Mouse (Mus musculus): ENCODE results near the gene Slc27a1.

The Slc27a1 gene

DNA sequence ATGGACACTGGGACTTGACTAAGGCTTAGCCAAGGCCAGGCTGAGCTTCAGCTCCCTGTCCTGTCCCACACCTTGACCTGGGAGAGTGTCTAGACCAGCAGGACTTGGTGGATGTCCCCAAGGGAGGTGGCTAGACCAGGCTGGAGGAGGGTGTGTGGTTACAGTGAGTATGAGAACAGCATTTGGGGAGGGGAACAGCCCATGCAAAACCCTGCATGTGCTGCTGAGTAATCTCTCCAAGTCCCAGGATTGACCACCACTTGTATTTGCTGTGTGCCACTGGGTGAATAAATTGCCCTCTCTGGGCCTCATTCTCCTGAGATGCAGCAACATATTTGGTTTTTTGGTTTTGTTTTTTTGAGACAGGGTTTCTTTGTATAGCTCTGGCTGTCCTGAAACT, 29.7 kb downstream of the Slc27a1 start:
- in situ Hi-C loops (cut with MboI; ENCODE audit: low pct_unique_long_range_greater_than_20kb in 1 of 2, low sequenced_read_pairs in 2 of 2, unreplicated experiment in 1 of 2): no loop called here

DNA sequence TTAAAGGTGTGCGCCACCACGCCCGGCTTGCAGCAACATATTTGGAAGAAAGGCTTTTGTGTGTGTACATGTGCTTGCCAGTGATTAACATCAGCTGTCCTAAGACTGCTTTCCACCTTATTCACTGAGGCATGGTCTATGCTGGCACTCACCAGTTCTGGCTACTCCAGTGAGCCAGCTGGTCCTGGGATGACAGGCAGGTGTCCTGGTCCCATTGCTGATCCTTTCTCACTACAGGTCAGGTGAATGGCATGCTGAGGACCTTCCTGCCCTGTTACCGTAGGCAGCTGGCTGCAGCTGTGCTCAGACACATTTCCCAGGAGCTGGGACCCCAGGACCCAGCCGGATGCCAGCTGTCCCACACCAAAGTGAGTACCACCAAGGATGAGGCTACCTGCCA, 30.2 kb downstream of the Slc27a1 start:
- in situ Hi-C loops (cut with MboI; ENCODE audit: low pct_unique_long_range_greater_than_20kb in 1 of 2, low sequenced_read_pairs in 2 of 2, unreplicated experiment in 1 of 2): no loop called here

DNA sequence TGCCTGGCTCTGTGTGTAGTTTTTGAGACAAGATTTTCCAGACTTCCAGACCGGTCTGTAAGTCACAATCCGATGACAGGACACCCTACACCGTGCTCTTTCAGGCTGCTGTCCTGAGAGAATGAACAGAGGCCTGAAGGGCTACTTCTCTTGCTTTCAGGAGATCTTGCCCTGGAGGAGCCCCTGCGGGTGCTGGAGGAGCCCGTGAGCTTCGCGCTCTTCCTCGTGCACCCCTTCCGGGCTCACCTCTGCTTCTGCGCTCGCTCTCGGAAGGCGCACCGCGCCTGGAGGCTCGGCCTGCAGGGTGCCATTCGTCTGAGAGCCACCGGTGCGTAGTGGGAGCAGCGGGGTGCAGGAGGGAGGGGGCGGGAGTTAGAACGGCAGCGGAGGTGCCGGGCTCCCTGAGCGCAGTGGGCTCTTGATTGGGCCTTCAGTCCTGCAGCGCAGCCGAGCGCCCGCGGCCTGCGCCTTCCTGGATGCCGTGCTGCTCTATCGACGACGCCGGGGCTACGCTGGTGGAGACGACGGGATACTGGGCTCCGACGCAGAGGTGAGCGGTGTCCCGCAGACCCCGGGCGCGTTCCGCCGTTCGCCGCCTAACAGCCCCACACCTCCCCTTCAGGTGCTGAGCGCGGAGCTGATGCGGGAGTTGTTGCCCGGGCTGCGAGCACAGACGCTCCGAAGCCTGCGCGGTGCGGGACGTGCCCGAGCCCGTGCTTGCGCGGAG, 33.4 kb downstream of the Slc27a1 start:
- in situ Hi-C loops (cut with MboI; ENCODE audit: low pct_unique_long_range_greater_than_20kb in 1 of 2, low sequenced_read_pairs in 2 of 2, unreplicated experiment in 1 of 2): loop anchor here in 1 of 2 experiments (5.0 kb wide), 1 partner anchor 40 kb away; no protein-coding TSS in a partner anchor

DNA sequence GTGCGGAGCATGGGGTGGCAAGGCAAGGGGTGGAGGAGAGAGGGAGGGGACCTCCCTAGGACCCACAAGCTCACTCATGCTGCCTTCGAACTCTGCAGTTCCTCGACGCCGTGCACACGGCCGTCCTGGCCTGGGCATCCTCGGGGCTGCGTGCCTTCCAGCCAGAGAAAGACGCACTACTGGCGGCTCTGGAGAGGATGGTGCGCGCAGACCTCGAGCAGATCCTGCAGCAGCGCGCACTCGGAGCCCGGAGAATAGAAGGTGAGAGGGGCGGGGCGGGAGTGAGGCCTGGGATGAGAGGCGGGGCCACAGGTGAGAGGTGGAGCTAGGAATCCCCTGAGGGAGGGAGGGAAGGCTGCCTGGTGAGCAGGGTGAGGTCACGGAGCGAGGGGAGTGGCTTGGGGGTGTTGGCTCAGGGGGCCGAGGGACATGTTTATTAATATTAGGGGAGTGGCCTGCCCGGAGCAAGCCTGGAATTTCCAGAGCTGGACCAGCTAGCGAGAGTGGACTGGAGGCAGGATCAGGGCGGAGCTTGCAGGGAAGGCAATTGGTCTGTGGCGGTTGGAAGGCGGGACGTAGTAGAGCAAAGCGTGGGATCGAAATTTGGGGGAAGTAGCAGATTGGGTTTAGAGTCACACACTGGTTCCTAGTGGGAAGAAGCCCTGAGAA, 34.1 kb downstream of the Slc27a1 start:
- in situ Hi-C loops (cut with MboI; ENCODE audit: low pct_unique_long_range_greater_than_20kb in 1 of 2, low sequenced_read_pairs in 2 of 2, unreplicated experiment in 1 of 2): loop anchor here in 1 of 2 experiments (5.0 kb wide), 1 partner anchor 40 kb away; no protein-coding TSS in a partner anchor

DNA sequence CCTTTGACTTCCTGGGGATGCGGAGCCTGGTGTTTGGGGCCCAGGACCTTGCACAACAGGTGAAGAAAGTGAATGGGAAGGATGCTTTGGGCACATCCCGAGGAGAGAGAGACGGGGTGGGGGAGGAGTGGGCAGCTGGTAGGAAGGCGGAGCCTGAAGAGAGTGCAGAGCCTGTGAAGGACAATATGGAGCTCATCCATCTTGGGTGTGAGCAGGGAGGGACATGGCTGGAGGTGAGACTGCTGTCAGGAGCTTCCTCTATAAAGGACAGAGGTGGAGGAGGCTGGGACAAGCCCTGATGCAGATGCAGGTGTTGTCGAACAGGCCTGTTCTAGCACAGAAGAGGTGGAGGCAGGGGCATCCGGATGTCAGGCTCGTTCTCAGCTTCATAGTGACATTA, 35.3 kb downstream of the Slc27a1 start:
- in situ Hi-C loops (cut with MboI; ENCODE audit: low pct_unique_long_range_greater_than_20kb in 1 of 2, low sequenced_read_pairs in 2 of 2, unreplicated experiment in 1 of 2): loop anchor here in 1 of 2 experiments (5.0 kb wide), 1 partner anchor 42 kb away; no protein-coding TSS in a partner anchor

DNA sequence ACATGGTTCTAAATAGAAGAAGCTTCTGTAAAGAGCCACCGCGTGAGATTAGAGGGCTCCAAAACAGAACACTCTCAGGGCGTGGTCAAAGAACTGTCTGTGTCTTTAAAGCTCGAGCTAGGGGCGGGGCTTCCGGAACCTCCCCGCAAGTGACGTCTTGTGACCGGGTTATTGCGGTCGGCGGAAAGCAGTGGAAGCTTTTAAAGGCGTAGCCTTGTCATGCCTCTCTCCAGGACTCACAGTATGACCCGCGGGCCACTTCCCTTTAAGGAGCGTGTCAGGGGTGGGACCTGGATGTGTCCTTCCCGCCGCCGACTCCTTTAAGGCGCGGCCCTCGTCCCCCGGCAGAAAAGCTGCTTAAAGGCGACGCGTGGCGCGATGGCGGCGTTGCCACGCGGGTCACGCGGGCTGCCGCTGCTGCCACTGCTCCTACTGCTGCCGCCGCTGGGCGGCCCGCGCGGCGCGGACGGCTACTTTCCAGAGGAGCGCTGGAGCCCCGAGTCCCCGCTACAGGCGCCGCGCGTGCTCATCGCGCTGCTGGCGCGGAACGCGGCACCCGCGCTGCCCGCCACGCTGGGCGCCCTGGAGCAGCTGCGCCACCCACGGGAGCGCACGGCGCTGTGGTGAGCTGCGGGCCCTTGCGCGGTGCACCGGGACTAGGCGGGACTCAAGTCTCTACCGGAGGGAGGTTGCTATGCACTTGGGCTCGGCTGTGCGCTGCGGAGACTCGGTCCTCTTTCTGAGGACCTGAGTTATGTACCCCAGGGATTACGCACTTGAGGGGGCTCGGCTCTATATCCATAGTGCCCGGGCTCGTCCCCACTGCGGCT, 42.4 kb downstream of the Slc27a1 start, which contains the start of gene Colgalt1:
Gene Colgalt1, plus strand, starts transcription at position 177 of the 830 bp plus-strand sequence.
- in situ Hi-C loops (cut with MboI; ENCODE audit: low pct_unique_long_range_greater_than_20kb in 1 of 2, low sequenced_read_pairs in 2 of 2, unreplicated experiment in 1 of 2): no loop called here

DNA sequence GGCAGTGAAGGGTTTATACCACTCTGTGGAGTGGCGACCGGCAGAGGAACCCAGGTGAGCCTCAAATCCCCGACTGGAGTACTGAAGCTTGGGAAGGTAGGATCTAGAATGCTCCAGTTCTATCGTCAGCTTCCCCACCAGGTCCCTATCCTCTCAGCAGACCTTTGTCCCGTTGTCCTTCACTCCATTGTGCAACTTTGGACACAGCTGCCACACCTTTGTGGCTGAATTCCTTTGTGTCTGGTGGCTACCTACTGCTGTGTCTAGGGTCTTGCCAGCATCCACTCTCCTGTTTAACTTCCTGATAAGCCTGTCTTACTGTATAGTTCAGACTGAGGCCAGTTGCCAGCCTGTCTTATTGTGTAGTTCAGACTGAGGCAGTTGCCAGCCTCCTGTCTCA, 43.5 kb downstream of the Slc27a1 start:
- in situ Hi-C loops (cut with MboI; ENCODE audit: low pct_unique_long_range_greater_than_20kb in 1 of 2, low sequenced_read_pairs in 2 of 2, unreplicated experiment in 1 of 2): no loop called here

DNA sequence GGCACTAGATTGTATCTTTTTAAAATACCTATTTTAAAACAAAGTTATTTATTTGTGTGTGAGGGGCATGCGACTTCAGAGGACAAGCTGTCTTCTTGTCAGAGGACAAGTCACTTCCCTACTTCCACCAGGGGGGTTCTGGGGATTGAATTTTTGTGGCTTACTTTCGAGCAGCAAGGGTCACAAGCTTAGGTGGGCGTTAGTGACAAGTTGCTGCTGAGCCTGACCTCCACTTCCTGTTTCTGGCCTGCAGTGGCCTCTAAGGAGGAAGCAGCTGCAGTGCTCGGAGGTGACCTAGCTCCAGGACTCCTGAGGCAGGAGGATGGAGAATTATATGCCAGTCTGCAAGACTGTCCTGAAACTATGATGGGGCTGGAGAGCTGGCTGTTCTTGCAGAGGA, 44.7 kb downstream of the Slc27a1 start:
- in situ Hi-C loops (cut with MboI; ENCODE audit: low pct_unique_long_range_greater_than_20kb in 1 of 2, low sequenced_read_pairs in 2 of 2, unreplicated experiment in 1 of 2): no loop called here

DNA sequence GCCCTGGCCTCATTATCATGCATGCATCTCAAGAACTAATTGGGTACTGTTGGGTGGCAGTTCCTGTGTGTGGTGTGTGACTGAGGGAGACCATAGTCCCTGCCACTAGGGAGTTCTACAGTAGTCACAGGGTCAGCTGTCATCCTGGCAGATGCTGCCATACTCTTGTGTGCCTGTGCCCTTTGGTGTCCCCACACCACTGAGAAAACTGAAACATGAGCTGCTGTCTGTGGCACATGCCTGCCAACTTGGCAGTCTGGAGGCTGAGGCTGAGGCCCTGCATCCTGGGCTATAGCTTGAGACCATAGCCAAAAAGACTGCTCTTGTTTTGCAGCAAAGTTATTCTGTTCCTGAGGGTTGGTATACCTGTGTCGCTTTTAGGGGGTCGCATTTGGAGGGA, 51.1 kb downstream of the Slc27a1 start:
- in situ Hi-C loops (cut with MboI; ENCODE audit: low pct_unique_long_range_greater_than_20kb in 1 of 2, low sequenced_read_pairs in 2 of 2, unreplicated experiment in 1 of 2): no loop called here

DNA sequence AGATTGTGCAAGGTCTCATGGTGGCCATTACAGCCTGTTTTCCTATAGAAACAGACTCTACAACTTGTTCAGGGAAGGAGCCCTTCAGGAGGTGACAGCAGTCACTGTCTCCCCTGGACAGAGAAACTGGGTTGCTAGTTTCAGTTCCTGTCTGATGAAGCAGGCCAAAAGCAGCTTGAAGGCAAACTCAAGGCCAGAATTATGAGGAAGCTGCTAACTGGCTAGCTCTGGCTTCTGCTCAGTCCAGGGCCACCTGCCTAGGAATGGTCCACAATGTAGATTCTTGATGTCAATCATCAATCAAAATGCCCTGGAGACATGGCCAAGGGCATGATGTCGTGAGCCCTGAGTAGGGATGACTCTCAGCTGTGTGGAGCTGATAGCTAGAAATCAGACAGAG, 56.4 kb downstream of the Slc27a1 start:
- in situ Hi-C loops (cut with MboI; ENCODE audit: low pct_unique_long_range_greater_than_20kb in 1 of 2, low sequenced_read_pairs in 2 of 2, unreplicated experiment in 1 of 2): no loop called here

DNA sequence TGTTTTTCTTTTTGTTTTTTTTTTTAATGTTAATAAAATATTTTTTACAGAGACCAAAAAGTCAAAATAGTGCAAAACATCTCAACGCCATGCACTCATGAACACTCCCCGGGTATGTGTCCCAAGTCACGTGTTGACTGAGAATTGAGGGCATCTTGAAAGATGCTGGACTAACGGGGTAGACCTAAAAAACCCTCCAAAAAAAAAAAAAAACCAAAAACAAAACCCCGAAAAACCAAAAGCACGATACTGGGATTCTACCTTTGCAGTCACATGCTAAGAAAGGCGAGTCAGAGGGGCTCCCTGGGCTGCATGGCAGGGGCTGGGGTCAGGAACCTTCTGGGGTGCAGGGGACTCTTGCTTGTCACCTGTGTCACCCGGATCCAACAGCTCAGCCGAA, 58.1 kb downstream of the Slc27a1 start:
- in situ Hi-C loops (cut with MboI; ENCODE audit: low pct_unique_long_range_greater_than_20kb in 1 of 2, low sequenced_read_pairs in 2 of 2, unreplicated experiment in 1 of 2): no loop called here

DNA sequence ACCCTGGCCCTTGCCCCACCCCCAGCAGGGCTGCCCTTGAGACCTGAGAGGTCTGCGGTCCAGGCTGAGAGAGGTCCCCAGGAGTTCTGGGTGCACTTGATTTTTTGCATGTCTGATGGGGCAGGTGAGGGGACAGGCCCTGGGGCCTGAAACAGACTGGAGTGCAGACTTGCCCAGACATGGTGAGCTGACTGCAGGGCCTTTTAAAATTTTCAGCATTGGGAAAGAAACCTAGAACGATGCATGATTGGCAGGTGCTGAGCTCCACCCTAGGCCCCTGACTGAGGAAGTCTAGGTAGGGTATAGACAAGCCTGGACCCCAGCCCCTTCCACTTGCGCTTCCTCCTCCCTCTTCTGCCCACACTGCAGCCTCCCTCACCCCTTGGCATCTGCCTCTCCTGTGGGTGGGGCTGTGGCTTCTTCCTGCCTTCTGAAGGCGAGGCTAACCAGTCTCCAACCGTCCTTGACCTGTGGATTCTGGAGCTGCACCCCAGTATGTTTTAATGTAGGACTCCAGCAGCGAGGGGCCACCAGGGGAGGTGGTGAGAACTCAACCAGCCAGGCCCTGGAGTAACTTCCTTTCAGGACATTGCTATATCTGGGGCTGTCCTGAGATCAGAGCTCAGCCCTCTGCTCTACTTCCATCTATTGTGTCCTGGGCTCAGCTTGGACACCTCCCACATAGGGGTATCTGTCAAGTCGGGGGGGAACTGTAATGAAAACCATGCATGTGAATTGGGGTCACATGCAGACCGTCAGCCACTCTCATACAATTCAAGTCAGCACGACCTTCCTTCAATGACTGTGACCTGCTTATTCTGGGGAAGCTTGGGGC, 58.8 kb downstream of the Slc27a1 start:
- in situ Hi-C loops (cut with MboI; ENCODE audit: low pct_unique_long_range_greater_than_20kb in 1 of 2, low sequenced_read_pairs in 2 of 2, unreplicated experiment in 1 of 2): no loop called here

DNA sequence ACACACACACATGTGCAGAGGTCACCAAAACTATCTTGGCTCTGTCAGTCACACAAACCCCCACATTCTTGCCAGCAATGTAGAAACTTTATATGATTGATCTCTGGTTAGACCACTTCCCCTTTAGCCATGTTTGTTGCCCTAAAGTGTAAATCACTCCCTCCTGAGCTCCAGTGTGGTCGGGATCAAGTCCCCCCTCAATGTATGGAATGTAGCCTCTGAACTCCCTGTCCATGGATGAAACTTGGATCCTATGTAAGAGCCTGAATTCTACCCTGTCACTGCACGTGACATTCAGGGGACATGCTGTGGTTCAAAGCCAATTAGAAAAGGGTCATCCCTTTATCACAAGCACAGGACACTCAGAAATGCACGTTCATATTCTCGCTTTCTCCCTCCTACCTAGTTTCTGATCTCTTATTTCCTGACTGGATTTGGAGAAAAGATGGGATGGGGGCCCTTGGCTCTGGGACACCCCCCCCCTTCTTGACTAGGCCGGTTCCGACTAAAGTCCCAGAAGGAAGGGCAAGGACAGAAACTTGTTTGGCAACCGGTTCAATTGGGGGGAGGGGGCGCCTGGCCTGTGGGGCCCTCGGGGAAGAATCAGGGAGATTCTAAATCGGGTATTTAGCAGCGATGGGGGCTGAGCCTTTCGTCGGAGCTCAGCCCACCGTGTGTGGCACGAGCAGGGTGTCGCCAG, 59.9 kb downstream of the Slc27a1 start:
- in situ Hi-C loops (cut with MboI; ENCODE audit: low pct_unique_long_range_greater_than_20kb in 1 of 2, low sequenced_read_pairs in 2 of 2, unreplicated experiment in 1 of 2): no loop called here

DNA sequence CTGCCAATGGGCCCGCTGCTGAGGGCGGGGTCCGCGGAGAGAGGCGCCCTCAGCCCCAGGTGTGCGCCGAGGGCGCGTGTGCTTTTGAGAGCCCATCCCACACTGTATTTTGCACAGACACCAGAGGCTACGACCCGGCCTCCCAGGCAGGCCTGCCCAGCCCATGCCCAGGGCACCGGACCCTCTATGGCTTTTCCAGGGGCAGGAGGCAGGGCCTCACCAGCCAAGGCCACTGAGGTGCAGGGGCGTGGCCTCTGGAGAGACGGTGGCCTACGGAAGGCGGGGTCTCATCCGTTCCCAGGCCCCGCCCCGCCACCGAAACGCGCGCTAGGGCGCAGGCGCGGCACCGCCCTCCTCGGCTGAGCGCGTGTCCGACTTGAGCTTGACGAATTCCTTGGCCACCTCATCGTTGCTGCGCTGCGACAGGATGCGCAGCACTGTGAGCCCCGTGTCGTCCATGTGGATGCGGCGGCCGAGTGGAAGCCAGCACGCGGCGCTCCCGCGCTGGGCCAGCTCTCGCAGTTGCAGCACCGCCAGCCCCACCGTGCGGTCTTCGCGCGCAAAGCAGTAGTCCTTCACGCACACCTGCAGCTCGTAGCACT, 60.5 kb downstream of the Slc27a1 start:
- in situ Hi-C loops (cut with MboI; ENCODE audit: low pct_unique_long_range_greater_than_20kb in 1 of 2, low sequenced_read_pairs in 2 of 2, unreplicated experiment in 1 of 2): no loop called here

DNA sequence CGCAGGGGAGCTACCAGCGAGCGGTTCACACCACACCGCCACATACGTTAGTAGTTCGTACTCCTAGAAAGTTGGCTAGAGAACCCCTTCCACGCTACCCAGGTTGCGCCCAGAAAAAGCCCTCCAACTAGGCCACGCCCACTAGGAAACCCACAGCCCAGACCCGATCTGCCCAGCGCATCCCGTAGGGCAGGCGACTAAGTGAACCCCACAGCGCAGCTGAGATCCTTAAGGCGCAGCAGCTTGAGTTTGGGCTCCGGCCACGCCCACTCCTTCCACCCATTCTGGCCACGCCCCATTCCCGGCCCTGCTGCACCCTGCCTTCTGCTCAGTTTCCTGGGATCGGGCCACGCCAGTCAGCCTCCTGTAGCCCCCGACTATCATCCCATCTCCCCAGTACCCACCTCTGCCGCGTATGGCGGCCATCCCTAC, 61.1 kb downstream of the Slc27a1 start:
- in situ Hi-C loops (cut with MboI; ENCODE audit: low pct_unique_long_range_greater_than_20kb in 1 of 2, low sequenced_read_pairs in 2 of 2, unreplicated experiment in 1 of 2): loop anchor here in 1 of 2 experiments (10.0 kb wide), 1 partner anchor 65 kb away; the partner anchor contains the start of genes Nxnl1 and Slc27a1

DNA sequence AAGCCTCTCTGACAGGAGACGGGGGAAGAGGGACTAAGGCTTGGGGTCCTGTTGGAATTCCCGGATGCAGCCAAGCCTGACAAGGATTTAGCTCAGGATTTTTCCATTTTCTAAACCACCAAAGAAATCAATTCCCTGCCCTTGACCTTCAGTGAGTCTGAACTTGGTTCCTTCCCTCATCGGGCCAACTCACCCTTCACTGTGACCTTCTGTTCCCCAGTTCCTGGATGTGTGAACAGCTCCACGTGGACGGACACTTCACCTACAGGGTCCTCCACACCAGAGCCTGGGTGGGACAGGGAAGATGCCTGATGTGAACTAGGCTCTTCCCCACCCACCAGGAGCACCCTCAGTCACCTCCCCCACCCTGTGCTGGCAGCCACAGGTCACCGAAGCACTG, 62.1 kb downstream of the Slc27a1 start:
- in situ Hi-C loops (cut with MboI; ENCODE audit: low pct_unique_long_range_greater_than_20kb in 1 of 2, low sequenced_read_pairs in 2 of 2, unreplicated experiment in 1 of 2): loop anchor here in 1 of 2 experiments (10.0 kb wide), 1 partner anchor 66 kb away; the partner anchor contains the start of genes Nxnl1 and Slc27a1

DNA sequence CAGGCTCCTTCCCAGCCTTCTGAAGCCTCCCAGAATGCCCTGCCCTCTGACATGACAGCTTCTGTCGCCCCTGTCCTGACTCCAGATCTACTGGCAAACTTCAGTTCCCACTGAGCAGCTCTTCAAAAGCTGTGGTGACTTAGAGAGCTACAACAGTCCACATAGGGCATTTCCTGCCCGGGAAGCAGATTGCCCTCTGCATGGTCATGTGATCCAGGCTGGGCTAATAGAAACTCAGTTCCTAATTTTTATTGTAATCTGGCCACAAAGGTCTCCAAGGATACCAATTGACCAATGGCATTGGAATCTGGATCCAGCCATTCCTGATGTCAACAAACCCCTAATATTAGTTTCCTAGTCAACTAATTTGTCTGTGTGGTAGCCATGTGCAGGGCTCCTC, 63.2 kb downstream of the Slc27a1 start:
- in situ Hi-C loops (cut with MboI; ENCODE audit: low pct_unique_long_range_greater_than_20kb in 1 of 2, low sequenced_read_pairs in 2 of 2, unreplicated experiment in 1 of 2): loop anchor here in 1 of 2 experiments (10.0 kb wide), 1 partner anchor 67 kb away; the partner anchor contains the start of genes Nxnl1 and Slc27a1

Data from mouse embryonic stem cell (cell line).